Mouse (Mus musculus) heart, embryonic 10.5 days (tissue): ENCODE data around the gene Cmip. TPM values are rescaled to one million over a fixed set of nuclear protein-coding genes. Genes with fewer than 3 reads are reported as not detected.

Experiments used
- DNase-seq: peaks from one replicate; pipeline ENCODE4 v3.0.0-alpha.2; 2017; ENCODE audit warnings: low spot score
- H3K27ac ChIP-seq: fragments of 300-500 bp; sonication (generic); 2 replicates; pipeline ENCODE4 v1.5.1; 2016; ENCODE audit warnings: mild to moderate bottlenecking
- H3K27me3 ChIP-seq: fragments of 300-500 bp; sonication (generic); 2 replicates; pipeline ENCODE4 v1.6.1; 2016; ENCODE audit warnings: mild to moderate bottlenecking; ENCODE audit not compliant: poor library complexity, insufficient read depth, severe bottlenecking
- H3K36me3 ChIP-seq: fragments of 300-500 bp; sonication (generic); 2 replicates; pipeline ENCODE4 v1.6.1; 2016; ENCODE audit warnings: mild to moderate bottlenecking, moderate library complexity
- H3K4me1 ChIP-seq: fragments of 300-500 bp; sonication (generic); 2 replicates; pipeline ENCODE4 v1.6.1; 2016; ENCODE audit warnings: mild to moderate bottlenecking
- H3K4me3 ChIP-seq: fragments of 300-500 bp; sonication (generic); 2 replicates; pipeline ENCODE4 v1.5.1; 2016; ENCODE audit warnings: mild to moderate bottlenecking, moderate library complexity
- H3K9me3 ChIP-seq: fragments of 300-500 bp; sonication (generic); 2 replicates; pipeline ENCODE4 v1.6.1; 2016; ENCODE audit warnings: mild to moderate bottlenecking, moderate library complexity
- WGBS: fragments of 180-500 bp; shearing (Covaris S2); methylation state at CpG from one replicate; pipeline ENCODE4 v1.1.7; 2016; 5-methylcytosine and 5-hydroxymethylcytosine counted together
- polyA plus RNA-seq: library from polyadenylated mRNA; unstranded; fragments of >200 nt; fragmentation: Nextera tagmentation; extraction: Ambion mirVana; gene quantifications from 2 replicates; pipeline ENCODE4 v1.2.1, GENCODE M21; 2016

Cmip gene
- polyA plus RNA-seq, 1 experiment from 2014 or later, result 8.3 TPM

DNA sequence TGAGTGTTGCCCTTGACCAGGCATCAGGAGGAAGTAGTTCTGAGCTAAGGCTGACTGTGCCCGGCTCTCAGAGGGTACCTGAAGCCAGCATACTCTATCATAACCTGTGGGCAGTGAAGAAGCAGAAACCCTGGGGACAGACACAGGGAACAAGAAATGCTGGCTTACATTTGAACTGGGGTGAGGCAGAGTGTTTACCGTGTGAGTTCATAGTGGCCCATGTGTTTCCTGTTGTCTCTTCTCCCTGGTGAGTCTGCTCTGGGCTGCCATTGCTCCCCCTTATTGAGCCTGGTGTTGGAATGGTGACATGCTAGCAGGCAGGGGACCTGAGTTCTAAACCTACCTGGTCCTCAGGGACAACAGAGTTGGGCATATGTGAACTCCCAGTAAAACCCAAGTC, 81.8 kb downstream of the Cmip start:
- H3K9me3 ChIP-seq, result no peaks in the 10 kb centered on the region
- no peak overlapping the region for H3K27ac ChIP-seq
- no peaks in the 10 kb centered on the region for H3K27me3 ChIP-seq
- 82% methylated on average over 2 of the region's 2 CpGs for WGBS
- no peak for DNase-seq
- no peaks in the 10 kb centered on the region for H3K36me3 ChIP-seq
- peaks cover 62% of the 10 kb centered on the region for H3K4me1 ChIP-seq
- no peak overlapping the region for H3K4me3 ChIP-seq

DNA sequence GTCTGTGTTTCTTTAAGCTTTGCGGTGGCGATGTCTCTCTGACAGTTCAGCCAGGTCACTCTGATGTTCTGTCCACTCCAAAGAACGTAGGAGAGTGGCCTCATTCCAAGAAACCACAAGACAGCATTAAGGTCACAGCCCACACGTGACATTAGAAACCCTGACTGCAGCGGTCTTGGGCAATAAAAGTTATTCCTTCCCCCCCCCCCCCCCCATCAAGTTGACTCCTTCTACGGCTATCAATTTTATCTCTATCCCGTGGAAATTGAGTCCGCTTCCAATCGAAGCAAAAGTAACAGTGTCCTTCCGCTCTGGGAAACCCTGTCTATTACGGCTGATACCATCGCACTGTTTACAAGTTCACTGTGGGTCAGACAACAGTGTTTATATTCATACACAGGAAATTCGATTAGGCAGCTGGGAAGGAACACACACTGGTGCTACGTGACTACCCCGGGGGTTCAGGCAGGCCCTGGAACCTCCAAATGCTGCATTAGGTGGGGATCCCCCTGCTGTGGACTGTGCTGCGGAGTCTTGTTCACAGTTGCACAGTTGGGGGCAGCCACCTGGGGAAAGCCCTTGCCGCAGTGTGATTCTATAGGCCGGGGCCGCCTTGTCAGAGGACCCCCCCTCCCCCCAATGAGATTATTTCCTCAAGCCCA, 82.6 kb downstream of the Cmip start:
- Histone ChIP-seq H3K9me3 (no peaks in the 10 kb centered on the region), H3K27ac (0 out of 2 replicates have a peak overlapping the region, but pooled peaks have one; percentile 33), H3K27me3 (no peaks in the 10 kb centered on the region), H3K4me3 (no peak overlapping the region), H3K36me3 (no peaks in the 10 kb centered on the region), H3K4me1 (peaks cover 62% of the 10 kb centered on the region)
- 30% methylated on average over 19 of the region's 19 CpGs for WGBS
- DNase-seq, result no peak

DNA sequence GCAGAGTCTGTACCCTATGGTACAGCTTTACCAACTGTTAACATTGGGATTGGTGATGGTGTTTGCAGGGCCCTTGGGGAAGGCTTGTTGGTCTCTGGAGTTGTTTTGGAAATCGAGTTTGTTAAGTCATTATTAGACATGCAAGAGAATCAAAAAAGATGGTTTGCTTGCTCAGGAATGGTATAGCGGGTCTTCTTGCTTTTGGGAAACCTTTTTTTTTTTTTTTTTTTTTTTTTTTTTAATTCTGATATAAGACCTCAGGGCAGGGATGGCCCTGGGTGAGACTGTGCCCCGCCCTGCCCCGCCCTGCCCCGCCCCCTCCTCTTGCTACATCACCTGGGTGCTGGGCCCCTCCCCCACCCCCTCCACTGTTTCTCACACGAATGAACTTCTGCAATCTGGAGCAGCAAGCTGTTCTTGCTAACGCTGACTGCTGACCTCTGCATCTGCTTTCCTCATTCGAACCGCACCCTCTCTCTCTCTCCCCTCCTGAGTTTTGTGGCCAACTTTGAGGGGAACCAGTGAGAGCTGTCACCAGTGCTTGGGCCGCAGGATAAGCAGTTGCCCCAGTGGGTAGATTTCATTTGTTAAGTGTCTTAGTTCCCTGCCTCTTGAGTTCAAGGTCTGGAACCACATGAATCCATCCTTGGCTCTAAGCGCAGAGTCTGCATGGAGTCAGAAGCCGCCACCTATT, 83.2 kb downstream of the Cmip start:
- 0 out of 2 replicates have a peak overlapping the region, but pooled peaks have one; percentile 33 for H3K27ac ChIP-seq
- DNase-seq, result no peak
- H3K4me1 ChIP-seq, result peaks cover 62% of the 10 kb centered on the region
- no peaks in the 10 kb centered on the region for H3K27me3 ChIP-seq
- no peaks in the 10 kb centered on the region for H3K9me3 ChIP-seq
- H3K4me3 ChIP-seq, result no peak overlapping the region
- no peaks in the 10 kb centered on the region for H3K36me3 ChIP-seq
- 35% methylated on average over 12 of the region's 12 CpGs for WGBS

DNA sequence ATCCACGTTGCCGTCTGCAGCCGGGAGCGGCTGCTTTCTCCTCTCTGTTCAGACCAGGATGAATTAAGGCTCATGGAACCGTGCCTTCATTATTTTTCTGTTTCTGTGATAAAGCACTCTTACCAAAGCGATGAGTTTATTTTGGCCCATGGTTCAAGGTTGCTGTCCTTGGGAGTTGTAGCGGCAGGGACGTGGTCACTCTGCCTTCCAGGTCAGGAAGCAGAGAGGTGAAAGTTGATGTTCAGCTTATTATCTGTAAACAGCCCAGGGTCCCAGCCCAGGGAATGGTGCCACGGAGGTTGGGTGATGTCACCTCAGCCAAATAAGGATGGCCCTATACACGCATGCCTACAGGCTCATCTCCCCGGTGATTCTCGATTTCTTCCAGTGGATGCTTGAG, 83.9 kb downstream of the Cmip start:
- WGBS, result 88% methylated on average over 12 of the region's 12 CpGs
- H3K9me3 ChIP-seq, result no peaks in the 10 kb centered on the region

DNA sequence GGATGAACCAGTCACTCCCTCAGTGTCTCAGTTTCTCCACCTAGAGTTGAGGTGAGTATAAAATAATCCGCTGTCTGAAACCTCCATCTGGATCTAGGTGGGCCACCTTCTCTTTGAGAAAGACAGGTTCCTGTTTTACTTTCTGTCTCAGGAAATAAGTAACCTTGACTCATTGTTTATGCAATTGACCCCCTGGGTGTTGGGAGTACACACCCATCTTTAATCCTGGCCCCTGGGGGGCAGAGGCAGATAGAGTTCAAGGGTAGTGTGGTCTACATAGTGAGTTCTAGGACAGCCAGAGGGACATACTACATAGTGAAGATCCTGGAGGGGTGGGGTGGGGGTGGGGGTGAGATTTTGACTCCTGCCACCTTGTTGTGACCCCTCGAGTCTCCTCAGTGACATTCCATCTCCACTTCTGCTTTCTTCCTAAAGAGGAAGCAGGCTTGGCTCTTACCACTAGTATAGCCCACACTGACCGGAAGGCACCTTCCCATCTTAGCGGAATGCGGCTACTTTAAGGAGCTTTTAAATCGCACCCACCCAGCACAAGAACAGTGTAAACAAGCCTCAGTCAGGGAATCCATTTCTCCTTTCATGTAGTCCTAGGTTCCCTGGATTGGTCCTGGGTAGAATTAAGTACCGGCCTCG, 86.0 kb downstream of the Cmip start:
- Histone ChIP-seq H3K36me3 (no peaks in the 10 kb centered on the region), H3K27ac (peak overlapping the region; percentile 32), H3K27me3 (no peaks in the 10 kb centered on the region), H3K4me3 (no peak overlapping the region), H3K9me3 (no peaks in the 10 kb centered on the region), H3K4me1 (peaks cover 57% of the 10 kb centered on the region)
- DNase-seq, result no peak
- 64% methylated on average over 8 of the region's 8 CpGs for WGBS

More for the DNA sequence above, 83.9 kb downstream of the Cmip start:
- H3K27me3 ChIP-seq, result no peaks in the 10 kb centered on the region
- no peak overlapping the region for H3K4me3 ChIP-seq
- H3K27ac ChIP-seq, result no peak overlapping the region
- peaks cover 57% of the 10 kb centered on the region for H3K4me1 ChIP-seq
- DNase-seq, result no peak
- H3K36me3 ChIP-seq, result no peaks in the 10 kb centered on the region

DNA sequence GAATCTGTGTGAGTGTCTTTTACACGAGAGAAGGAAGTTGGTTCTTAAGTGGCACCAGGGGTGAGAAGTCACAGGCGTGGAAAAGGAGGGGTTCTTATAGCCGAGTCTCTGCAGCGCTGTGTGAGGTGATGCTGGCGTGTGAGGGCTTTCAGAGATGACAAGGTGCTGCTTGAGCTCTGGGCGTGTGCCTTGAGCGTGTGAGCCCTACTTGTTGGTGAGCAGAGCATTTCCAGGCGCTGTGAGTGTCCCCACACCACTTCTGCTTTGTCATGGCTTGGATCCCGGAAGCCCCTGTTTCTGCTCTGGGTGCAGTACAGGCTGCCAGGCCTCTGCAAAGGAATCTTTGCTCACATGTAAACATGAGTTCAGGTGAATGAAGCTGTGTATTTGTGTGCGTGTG, 86.6 kb downstream of the Cmip start:
- peaks cover 60% of the 10 kb centered on the region for H3K4me1 ChIP-seq
- no peaks in the 10 kb centered on the region for H3K9me3 ChIP-seq
- no peak overlapping the region for H3K4me3 ChIP-seq
- no peaks in the 10 kb centered on the region for H3K36me3 ChIP-seq
- H3K27me3 ChIP-seq, result no peaks in the 10 kb centered on the region
- 44% methylated on average over 10 of the region's 10 CpGs for WGBS
- peak overlapping the region; percentile 32; the same call in 1 of the 2 replicates for H3K27ac ChIP-seq
- no peak for DNase-seq

DNA sequence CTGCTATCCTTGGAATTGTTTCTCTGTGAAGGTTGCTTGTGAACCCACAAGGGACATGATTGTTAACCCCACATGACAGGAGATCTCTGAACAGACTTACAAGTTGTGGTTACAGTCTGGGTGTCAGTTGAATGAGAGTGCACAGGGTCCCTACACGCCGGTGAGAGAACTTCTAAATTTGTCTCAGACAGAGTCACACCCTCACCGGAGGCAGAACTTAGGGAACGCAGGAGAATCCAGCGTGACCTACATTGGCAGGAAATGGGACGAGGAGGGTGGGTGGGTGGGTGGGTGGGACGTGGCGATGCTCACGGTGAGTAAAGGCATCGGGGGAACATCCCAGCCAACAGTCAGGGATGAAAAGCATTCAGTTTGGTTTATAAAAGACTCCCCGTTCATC, 88.0 kb downstream of the Cmip start:
- Histone ChIP-seq H3K27ac (no peak overlapping the region), H3K4me3 (no peak overlapping the region), H3K27me3 (no peaks in the 10 kb centered on the region), H3K9me3 (no peaks in the 10 kb centered on the region), H3K36me3 (no peaks in the 10 kb centered on the region), H3K4me1 (peaks cover 55% of the 10 kb centered on the region)
- DNase-seq, result no peak
- WGBS, result 70% methylated on average over 11 of the region's 11 CpGs

DNA sequence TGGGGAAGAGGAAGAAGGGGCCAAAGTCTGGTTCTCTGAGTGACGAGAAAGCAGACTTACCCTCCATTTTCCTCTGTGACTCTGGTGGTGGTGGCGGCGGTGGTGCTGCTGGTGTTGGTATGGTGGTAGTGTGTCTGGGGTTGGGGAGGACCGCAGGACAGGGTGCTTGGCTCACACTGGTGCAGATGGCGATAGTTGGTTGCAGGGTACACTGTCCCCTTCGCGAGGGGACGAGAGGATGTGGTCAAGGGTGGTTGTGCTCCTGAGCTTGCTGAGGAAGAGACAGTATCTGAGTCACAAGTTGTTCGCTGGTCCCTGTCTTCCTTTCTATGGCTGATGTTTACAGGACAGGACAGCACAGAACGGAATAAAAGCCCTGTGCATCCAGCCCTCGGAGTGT, 88.5 kb downstream of the Cmip start:
- peaks cover 51% of the 10 kb centered on the region for H3K4me1 ChIP-seq
- no peaks in the 10 kb centered on the region for H3K27me3 ChIP-seq
- no peak overlapping the region for H3K27ac ChIP-seq
- no peaks in the 10 kb centered on the region for H3K9me3 ChIP-seq
- H3K36me3 ChIP-seq, result no peaks in the 10 kb centered on the region
- DNase-seq, result no peak
- WGBS, result 91% methylated on average over 11 of the region's 11 CpGs
- H3K4me3 ChIP-seq, result no peak overlapping the region

DNA sequence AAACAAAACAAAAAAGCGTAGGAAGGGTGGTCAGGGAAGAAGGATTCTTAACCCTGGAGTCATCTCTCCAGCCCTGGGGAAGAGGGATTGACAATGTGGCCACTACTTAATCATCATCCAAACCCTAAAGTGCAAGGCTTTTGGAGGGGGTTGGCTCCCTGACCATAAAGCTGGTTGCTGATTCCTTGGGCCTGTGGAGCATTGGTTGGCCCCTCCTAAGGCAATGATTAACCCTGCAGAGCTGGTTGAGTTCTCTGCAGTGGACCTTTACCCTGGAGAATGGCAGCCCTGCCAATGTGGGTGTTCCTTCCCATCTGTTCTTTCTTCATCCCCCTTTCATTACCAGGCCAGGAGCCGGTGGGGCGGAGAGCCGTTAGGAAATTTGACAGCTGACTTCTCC, 90.7 kb downstream of the Cmip start:
- H3K27me3 ChIP-seq, result no peaks in the 10 kb centered on the region
- no peaks in the 10 kb centered on the region for H3K9me3 ChIP-seq
- no peak overlapping the region for H3K4me3 ChIP-seq
- H3K36me3 ChIP-seq, result no peaks in the 10 kb centered on the region
- 91% methylated on average over 4 of the region's 4 CpGs for WGBS
- DNase-seq, result no peak
- peaks cover 48% of the 10 kb centered on the region for H3K4me1 ChIP-seq
- no peak overlapping the region for H3K27ac ChIP-seq

DNA sequence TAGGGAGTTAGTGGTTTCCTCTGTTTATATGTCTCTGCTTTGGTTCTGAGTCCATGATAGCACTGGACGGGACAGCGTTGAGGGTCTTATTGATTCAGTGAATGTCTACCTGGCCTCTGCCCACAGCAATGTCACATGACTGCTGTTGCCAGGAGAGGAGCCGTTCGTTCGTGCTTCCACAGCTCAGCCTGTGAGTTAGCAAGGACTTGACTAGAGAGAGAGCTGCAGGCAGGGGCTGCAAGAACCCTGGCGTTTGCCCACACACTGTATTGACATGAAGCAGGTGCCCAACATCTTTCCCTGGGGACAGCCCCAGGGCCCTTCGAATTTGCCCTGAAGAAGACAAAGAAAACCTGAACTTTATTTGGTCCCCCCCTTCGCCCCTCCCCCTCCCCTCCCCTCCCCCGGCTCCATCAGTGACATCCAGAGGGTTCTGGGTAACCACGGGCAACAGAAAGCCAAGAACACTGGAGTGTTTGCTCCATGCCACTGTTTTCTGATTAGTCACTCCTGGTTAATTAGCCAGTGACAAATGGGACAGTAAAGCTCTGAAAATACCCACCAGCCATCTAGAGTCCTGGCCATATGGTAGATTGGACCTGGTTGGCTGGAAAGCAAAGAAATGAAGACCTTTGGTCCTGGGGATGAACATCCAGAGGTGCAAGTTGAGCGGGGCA, 92.0 kb downstream of the Cmip start:
- H3K27me3 ChIP-seq, result no peaks in the 10 kb centered on the region
- no peak overlapping the region for H3K27ac ChIP-seq
- H3K9me3 ChIP-seq, result no peaks in the 10 kb centered on the region

DNA sequence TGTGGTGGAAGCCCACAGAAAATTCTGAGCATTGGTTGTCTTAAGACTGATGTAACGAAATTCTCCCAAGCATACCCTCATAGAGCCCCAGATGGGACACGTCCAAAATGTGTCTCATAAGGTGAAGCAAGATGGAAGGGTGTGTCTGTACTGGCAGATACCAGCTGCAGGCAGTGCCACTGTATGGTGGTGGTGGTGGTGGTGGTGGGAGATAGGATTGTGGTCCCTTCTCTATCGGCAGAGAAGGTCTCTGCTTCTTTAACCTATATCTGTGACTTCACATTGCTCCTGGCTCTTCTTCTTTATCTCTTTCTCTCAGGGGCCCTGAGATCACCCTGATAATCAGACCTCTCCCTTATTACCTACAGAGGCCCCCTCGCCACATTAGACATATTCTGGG, 92.7 kb downstream of the Cmip start:
- H3K36me3 ChIP-seq, result no peaks in the 10 kb centered on the region
- H3K4me3 ChIP-seq, result no peak overlapping the region
- DNase-seq, result no peak
- H3K9me3 ChIP-seq, result no peaks in the 10 kb centered on the region
- no peak overlapping the region for H3K27ac ChIP-seq
- H3K27me3 ChIP-seq, result no peaks in the 10 kb centered on the region
- peaks cover 34% of the 10 kb centered on the region for H3K4me1 ChIP-seq
- whole genome bisulfite sequencing, result 82% methylated on average over 4 of the region's 4 CpGs

More for the DNA sequence above, 92.0 kb downstream of the Cmip start:
- Histone ChIP-seq H3K4me3 (no peak overlapping the region), H3K4me1 (peaks cover 40% of the 10 kb centered on the region), H3K36me3 (no peaks in the 10 kb centered on the region)
- DNase-seq, result no peak
- 69% methylated on average over 11 of the region's 11 CpGs for WGBS

DNA sequence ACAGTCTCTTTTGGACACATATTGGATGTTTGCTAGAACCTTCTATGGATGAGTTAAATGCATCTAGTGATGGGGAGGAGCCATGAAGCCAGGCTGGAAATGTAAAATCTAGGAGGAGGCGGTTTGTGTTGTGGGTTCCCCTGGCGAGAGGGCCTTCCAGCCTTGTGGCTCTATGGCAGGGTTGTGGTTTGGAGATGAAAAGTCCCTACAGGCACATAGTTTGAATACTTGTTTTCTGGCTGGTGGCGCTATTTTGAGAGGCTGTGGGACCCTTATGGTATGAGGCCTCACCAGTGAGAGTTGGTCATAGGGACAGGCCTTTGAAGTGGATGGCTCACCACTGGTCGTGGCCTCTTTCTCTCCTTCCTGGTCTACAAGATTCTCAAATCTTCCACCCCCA, 95.2 kb downstream of the Cmip start:
- no peak for DNase-seq
- WGBS, result 72% methylated on average over 4 of the region's 4 CpGs
- Histone ChIP-seq H3K9me3 (no peaks in the 10 kb centered on the region), H3K4me3 (no peak overlapping the region), H3K4me1 (peaks cover 52% of the 10 kb centered on the region), H3K27ac (no peak overlapping the region), H3K27me3 (no peaks in the 10 kb centered on the region), H3K36me3 (0 out of 2 replicates have a peak, but pooled peaks cover 3% of the 10 kb centered on the region)
